Mouse (Mus musculus): ENCODE results near the gene S100a2. TPM values are rescaled to one million over a fixed set of nuclear protein-coding genes. Genes with fewer than 3 reads are reported as not detected.

The S100a2 gene
- total and polyA plus RNA-seq, 3 experiments: not detected

DNA sequence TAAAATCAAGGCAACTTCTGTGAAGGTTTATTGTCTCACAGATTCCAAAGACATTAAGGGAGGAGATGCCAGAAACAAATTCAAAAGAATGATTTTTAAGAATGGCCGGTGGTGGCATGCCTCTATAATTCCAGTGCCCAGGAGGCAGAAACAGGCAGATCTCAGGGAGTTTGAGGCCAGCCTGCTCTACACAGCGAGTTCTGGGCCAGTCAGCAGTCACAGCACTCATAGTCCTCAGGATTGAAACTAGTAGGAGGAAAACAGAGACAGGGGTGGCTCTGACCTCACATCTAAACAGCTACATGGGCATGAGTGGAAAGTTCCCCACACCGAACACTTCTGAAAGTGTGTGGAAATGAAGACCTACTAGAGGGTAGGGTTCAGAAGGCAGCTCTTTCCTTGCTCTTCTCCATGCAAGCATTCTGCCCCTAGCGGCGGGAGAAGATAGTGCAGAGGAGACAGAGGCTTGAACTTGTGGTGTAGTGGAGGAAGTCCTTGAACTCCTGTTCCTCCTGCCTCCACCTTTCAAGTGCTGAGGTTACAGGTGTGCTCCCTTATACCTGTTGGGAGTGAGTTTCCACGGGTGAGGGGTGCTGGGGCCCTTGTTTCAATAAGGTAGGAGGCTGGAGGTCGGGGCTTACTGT is 49.6 kb downstream of the S100a2 start:
- DNase-seq (ENCODE audit: low read depth, low spot score): peak; percentile 83
- Histone ChIP-seq H3K36me3 (ENCODE audit: control insufficient read depth in 1 of 2, insufficient read depth in 2 of 2, low read length in 2 of 2) (no peaks in the 10 kb centered on the region), H3K27me3 (ENCODE audit: control insufficient read depth in 1 of 2, insufficient read depth in 2 of 2, low read length in 2 of 2) (peaks cover 3 to 4% of the 10 kb centered on the region in 2 experiments; a peak in 1 of 4 replicates), H3K4me3 (ENCODE audit: control insufficient read depth in 1 of 2, insufficient read depth in 1 of 2, low read depth in 2 of 2, low read length in 2 of 2) (no peak overlapping the region), H3K9ac (ENCODE audit: control insufficient read depth, low read depth, low read length, poor library complexity, severe bottlenecking) (no peak overlapping the region), H3K9me3 (replicated peaks; ENCODE audit: insufficient read depth, low read length) (no peaks in the 10 kb centered on the region), H3K79me2 (ENCODE audit: control insufficient read depth, insufficient read depth, low read length, poor library complexity) (no peaks in the 10 kb centered on the region), H3K27ac (ENCODE audit: control insufficient read depth, low read depth, low read length) (no peak overlapping the region), H3K4me1 (ENCODE audit: control insufficient read depth in 1 of 2, insufficient read depth in 2 of 2, low read length in 2 of 2) (no peaks in the 10 kb centered on the region)
- TF ChIP-seq UBTF (IDR thresholded peaks at IDR 0.05; ENCODE audit: borderline replicate concordance, insufficient read depth, low read depth, low read length) (no peak), JUND (IDR thresholded peaks at IDR 0.05; ENCODE audit: low read depth, low read length) (no peak), GATA1 (IDR thresholded peaks at IDR 0.05; ENCODE audit: low read depth, low read length) (no peak), RAD21 (IDR thresholded peaks at IDR 0.05; ENCODE audit: low read depth, low read length) (peak; percentile 25), ZMIZ1 (IDR thresholded peaks at IDR 0.05; ENCODE audit: low read depth, low read length) (no peak), CTCF (IDR thresholded peaks at IDR 0.05 in 2 of 3, conservative IDR thresholded peaks at IDR 0.05 in 1 of 3; ENCODE audit: control insufficient read depth in 1 of 3, insufficient read depth in 1 of 3, low read depth in 2 of 3, low read length in 3 of 3, poor library complexity in 1 of 3, severe bottlenecking in 1 of 3) (peak; percentile 75 to 97 (median 76))

DNA sequence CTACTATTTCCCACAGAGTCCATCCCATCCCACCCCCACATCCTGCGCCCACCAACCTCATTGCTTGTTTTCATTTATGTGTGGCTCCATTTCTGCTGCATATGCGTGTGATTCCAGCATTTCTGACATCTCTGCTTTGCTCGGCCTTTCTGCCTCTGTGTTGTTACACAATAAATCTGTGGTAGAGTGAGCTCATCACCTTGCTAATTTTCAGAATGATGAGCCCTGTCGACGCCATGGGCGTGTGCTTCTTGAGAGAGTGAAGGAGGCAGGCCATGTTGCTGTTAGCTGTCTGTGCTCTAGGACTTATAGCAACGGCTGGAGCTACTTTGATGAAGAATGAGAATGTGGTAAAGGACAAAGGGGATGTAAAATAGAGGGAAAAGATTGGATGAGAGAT is 50.9 kb downstream of the S100a2 start:
- Histone ChIP-seq H3K27me3 (ENCODE audit: control insufficient read depth in 1 of 2, insufficient read depth in 2 of 2, low read length in 2 of 2) (peaks cover 3 to 4% of the 10 kb centered on the region in 2 experiments; a peak in 2 of 4 replicates), H3K9ac (ENCODE audit: control insufficient read depth, low read depth, low read length, poor library complexity, severe bottlenecking) (no peak overlapping the region), H3K4me3 (ENCODE audit: control insufficient read depth in 1 of 2, insufficient read depth in 1 of 2, low read depth in 2 of 2, low read length in 2 of 2) (no peak overlapping the region), H3K79me2 (ENCODE audit: control insufficient read depth, insufficient read depth, low read length, poor library complexity) (no peaks in the 10 kb centered on the region), H3K36me3 (ENCODE audit: control insufficient read depth in 1 of 2, insufficient read depth in 2 of 2, low read length in 2 of 2) (no peaks in the 10 kb centered on the region), H3K4me1 (ENCODE audit: control insufficient read depth in 1 of 2, insufficient read depth in 2 of 2, low read length in 2 of 2) (no peaks in the 10 kb centered on the region), H3K27ac (ENCODE audit: control insufficient read depth, low read depth, low read length) (no peak overlapping the region), H3K9me3 (replicated peaks; ENCODE audit: insufficient read depth, low read length) (no peaks in the 10 kb centered on the region)
- no peak for DNase-seq (ENCODE audit: low read depth, low spot score)
- TF ChIP-seq NELFE (IDR thresholded peaks at IDR 0.05; ENCODE audit: low read depth, low read length) (no peak), RCOR1 (IDR thresholded peaks at IDR 0.05; ENCODE audit: low read depth, low read length) (no peak), TCF12 (IDR thresholded peaks at IDR 0.05; ENCODE audit: low read depth, low read length) (no peak), ZMIZ1 (IDR thresholded peaks at IDR 0.05; ENCODE audit: low read depth, low read length) (no peak), MXI1 (IDR thresholded peaks at IDR 0.05; ENCODE audit: low read depth, low read length) (no peak), GATA1 (IDR thresholded peaks at IDR 0.05; ENCODE audit: low read depth, low read length) (no peak), MEF2A (IDR thresholded peaks at IDR 0.05; ENCODE audit: extremely low read depth, insufficient replicate concordance, low read depth, low read length, poor library complexity, severe bottlenecking) (no peak), MAZ (IDR thresholded peaks at IDR 0.05; ENCODE audit: low read depth, low read length) (no peak), EP300 (IDR thresholded peaks at IDR 0.05; ENCODE audit: low read depth in 1 of 2, low read length in 2 of 2) (no peak), JUND (IDR thresholded peaks at IDR 0.05; ENCODE audit: low read depth, low read length) (no peak), E2F4 (IDR thresholded peaks at IDR 0.05; ENCODE audit: borderline replicate concordance, low read depth, low read length) (no peak), ETS1 (IDR thresholded peaks at IDR 0.05; ENCODE audit: low read depth, low read length) (no peak), USF2 (IDR thresholded peaks at IDR 0.05; ENCODE audit: borderline replicate concordance in 1 of 2, insufficient read depth in 1 of 2, low read depth in 1 of 2, low read length in 2 of 2) (no peak), POLR2AphosphoS2 (IDR thresholded peaks at IDR 0.05; ENCODE audit: low read length) (no peak), MAFK (IDR thresholded peaks at IDR 0.05; ENCODE audit: borderline replicate concordance, low read depth, low read length) (no peak), POLR2AphosphoS5 (IDR thresholded peaks at IDR 0.05; ENCODE audit: borderline replicate concordance, low read depth, low read length) (no peak), MYC (IDR thresholded peaks at IDR 0.05; ENCODE audit: low read depth, low read length) (no peak)
